Mouse (Mus musculus): ENCODE measurements around the gene Shprh. TPM values are rescaled to one million over a fixed set of nuclear protein-coding genes. Genes with fewer than 3 reads are reported as not detected.

Gene Shprh
- 15.7 and 16.1 TPM in 2 replicates for polyA plus RNA-seq (2012; rRNA removed)

DNA sequence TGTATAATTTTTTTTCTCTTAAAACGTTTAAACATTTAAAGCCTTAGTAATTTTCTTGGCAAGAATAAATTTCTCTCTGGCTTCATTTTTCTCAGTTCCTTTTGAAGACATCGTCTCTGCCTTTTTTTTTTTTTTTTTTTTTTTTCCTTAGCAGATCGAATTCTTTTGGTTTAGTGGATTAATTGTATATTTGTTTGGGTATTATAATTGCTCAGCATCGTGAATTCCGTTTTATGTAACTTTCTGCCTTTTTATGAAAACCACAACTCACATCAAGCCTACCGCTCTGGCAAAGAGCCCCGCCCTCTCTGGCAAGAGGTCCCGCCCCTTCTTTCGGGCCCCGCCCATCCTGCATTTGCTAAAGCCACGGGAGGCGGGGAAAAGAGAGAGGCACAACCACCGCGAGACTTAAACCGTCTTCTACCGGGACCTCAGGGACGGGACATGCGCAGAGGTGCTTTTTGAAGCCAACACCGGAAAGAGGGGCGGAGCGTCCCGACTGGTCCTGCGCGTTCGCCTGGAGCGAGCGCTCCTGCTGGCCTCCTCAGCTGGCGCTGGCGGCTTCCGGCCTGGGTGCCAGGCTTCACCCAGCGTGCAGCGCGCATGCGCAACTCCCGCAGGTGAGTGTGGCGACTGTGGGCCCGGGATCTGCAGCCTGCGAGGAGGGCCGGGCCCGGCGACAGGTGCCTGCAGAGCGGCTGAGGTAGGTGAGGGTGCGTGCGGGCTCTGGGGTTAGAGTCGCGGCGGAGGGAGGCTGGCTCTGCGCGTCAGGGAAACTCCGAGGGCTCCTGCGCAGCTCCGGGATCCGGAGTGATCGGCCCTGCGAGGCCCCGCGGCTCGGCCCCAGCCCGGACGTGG lies at the start of gene Shprh:
Gene Shprh (plus strand): TSS at position 544 of the 858 bp plus-strand sequence.

Other genes starting within 250 kb of the Shprh start
- gene Grm1, start 67.1 kb upstream of the Shprh start, polyA plus RNA-seq (2012; rRNA removed), result 11.7 and 12.4 TPM in 2 replicates
- gene Fbxo30, start 131.9 kb downstream of the Shprh start, polyA plus RNA-seq (2012; rRNA removed), result 7.3 and 7.8 TPM in 2 replicates
- gene Epm2a, start 194.0 kb downstream of the Shprh start, polyA plus RNA-seq (2012; rRNA removed), result 10.1 and 11.6 TPM in 2 replicates

Data from central nervous system, embryonic 18 days (tissue).